Mouse (Mus musculus) forebrain, postnatal 0 days (tissue): ENCODE results near the gene Srsx. TPM values are rescaled to one million over a fixed set of nuclear protein-coding genes. Genes with fewer than 3 reads are reported as not detected.
"Not testable (repeated sequence)": the region's sequence is repeated elsewhere in the genome, so short reads cannot be mapped to it uniquely, and the experiment has no call there.

Experiments
- ATAC-seq: fragments of 200-750 bp; cut with Nextera tagmentation; 2 replicates; pipeline ENCODE4 v1.8.0; 2017; ENCODE audit warnings: mild to moderate bottlenecking, moderate library complexity
- DNase-seq: peaks from one replicate; pipeline ENCODE4 v3.0.0-alpha.2; 2015
- H3K27ac ChIP-seq: fragments of 300-500 bp; sonication (generic); 2 replicates; pipeline ENCODE4 v1.5.1; 2014; ENCODE audit warnings: low read depth, mild to moderate bottlenecking, antibody characterized with exemption, low read length, moderate library complexity, mixed read lengths
- H3K27me3 ChIP-seq: fragments of 300-500 bp; sonication (generic); 2 replicates; pipeline ENCODE4 v1.6.1; 2014; ENCODE audit warnings: mild to moderate bottlenecking, low read length, mixed read lengths; ENCODE audit not compliant: insufficient read depth
- H3K36me3 ChIP-seq: fragments of 300-500 bp; sonication (generic); 2 replicates; pipeline ENCODE4 v1.6.1; 2014; ENCODE audit warnings: mild to moderate bottlenecking, moderate library complexity; ENCODE audit not compliant: insufficient read depth
- H3K4me1 ChIP-seq: fragments of 300-500 bp; sonication (generic); 2 replicates; pipeline ENCODE4 v1.6.1; 2014; ENCODE audit warnings: antibody characterized with exemption; ENCODE audit not compliant: insufficient read depth
- H3K4me2 ChIP-seq: fragments of 300-500 bp; sonication (generic); 2 replicates; pipeline ENCODE4 v1.6.1; 2014; ENCODE audit warnings: low read depth, mild to moderate bottlenecking, moderate library complexity
- H3K4me3 ChIP-seq: fragments of 300-500 bp; sonication (generic); 2 replicates; pipeline ENCODE4 v1.5.1; 2014; ENCODE audit warnings: low read depth, low read length, mixed read lengths
- H3K9ac ChIP-seq: fragments of 300-500 bp; sonication (generic); 2 replicates; pipeline ENCODE4 v1.6.1; 2014; ENCODE audit warnings: mild to moderate bottlenecking
- H3K9me3 ChIP-seq: fragments of 300-500 bp; sonication (generic); 2 replicates; pipeline ENCODE4 v1.6.1; 2016; ENCODE audit warnings: low read length
- WGBS: fragments of 180-500 bp; shearing (Covaris S2); extraction: QIAGEN DNeasy Blood & Tissue Kit; methylation state at CpG from one replicate; pipeline ENCODE4 v1.1.7; 2014; 5-methylcytosine and 5-hydroxymethylcytosine counted together
- polyA plus RNA-seq: library from polyadenylated mRNA; unstranded; fragments of >200 nt; fragmentation: Nextera tagmentation; extraction: Ambion mirVana; gene quantifications from 2 replicates; pipeline ENCODE4 v1.2.1, GENCODE M21; 2015
- total RNA-seq: library from RNA; depleted of rRNA; stranded (reverse); fragments of >200 nt; gene quantifications from 2 replicates; pipeline ENCODE4 v1.2.3, GENCODE M21; 2014; rRNA removed

The Srsx gene
- total RNA-seq (not detected in 2 replicates), polyA plus RNA-seq (not detected in 2 replicates)

- not testable (repeated sequence) for H3K27me3 ChIP-seq, H3K36me3 ChIP-seq, H3K4me2 ChIP-seq, H3K4me1 ChIP-seq, ATAC-seq, H3K27ac ChIP-seq, H3K4me3 ChIP-seq, H3K9ac ChIP-seq, H3K9me3 ChIP-seq, DNase-seq
- no CpG with 5 or more reads among the region's 1 CpGs for WGBS
Observed at GRCm38 (mm10) chrX:123222381-123222780, at the start of gene Srsx. Srsx (minus strand) TSS chrX:123222481.

DNA sequence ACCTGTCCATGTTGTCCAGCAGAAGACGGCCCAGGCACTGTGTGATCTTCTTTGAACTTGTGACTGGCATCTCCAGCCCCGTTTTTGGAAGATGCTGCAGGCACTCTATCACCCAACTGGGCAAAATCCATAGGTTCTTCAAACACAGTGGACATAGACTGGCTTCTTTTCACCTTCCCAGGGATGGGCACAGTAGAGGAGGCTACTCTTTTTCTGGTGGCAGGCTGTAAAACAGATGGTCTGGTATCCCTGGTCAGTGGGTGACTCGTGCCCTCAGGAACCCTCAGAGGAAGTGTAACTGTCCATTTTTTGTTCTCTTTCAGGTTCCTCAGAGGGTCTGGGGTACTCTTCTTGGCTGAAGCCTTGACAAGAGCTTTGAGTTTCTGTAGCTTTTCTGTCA is 24.5 kb upstream of the Srsx start, which contains the start of gene Gm17577:
Gm17577 (minus strand) TSS at position 101 of the 400 bp plus-strand sequence.
- not testable (repeated sequence) for H3K27ac ChIP-seq, H3K4me2 ChIP-seq, ATAC-seq, DNase-seq, H3K36me3 ChIP-seq, H3K4me3 ChIP-seq, H3K27me3 ChIP-seq, H3K9ac ChIP-seq, H3K9me3 ChIP-seq, H3K4me1 ChIP-seq
- no CpG with 5 or more reads among the region's 3 CpGs for WGBS

Other genes starting within 250 kb of the Srsx start
- not detected in 2 replicates for gene Gm17521, start 192.8 kb downstream of the Srsx start, total RNA-seq
- gene Gm17521, start 192.8 kb downstream of the Srsx start, polyA plus RNA-seq = not detected in 2 replicates
- 16.5 and 37.6 TPM in 2 replicates for gene Cldn34c1, start 119.0 kb downstream of the Srsx start, total RNA-seq
- gene Cldn34c1, start 119.0 kb downstream of the Srsx start, polyA plus RNA-seq = 19.1 and 21.6 TPM in 2 replicates
- not detected in 2 replicates for gene Gm17577, start 24.4 kb upstream of the Srsx start, total RNA-seq
- gene Gm17577, start 24.4 kb upstream of the Srsx start, polyA plus RNA-seq = not detected in 2 replicates